Mouse (Mus musculus) bone marrow macrophage, adult 2 months (primary cell): Measurements from ENCODE around the gene Chrm4.

Experiments used
- CTCF ChIP-seq: IDR thresholded peaks from 2 replicates; pipeline ENCODE4 v1.5.1; 2012; ENCODE audit warnings: low read depth, mild to moderate bottlenecking, low read length, moderate library complexity
- POLR2A ChIP-seq: IDR thresholded peaks from 2 replicates; pipeline ENCODE4 v1.6.1; 2012; ENCODE audit warnings: mild to moderate bottlenecking, low read depth, low read length, borderline replicate concordance

- TF ChIP-seq POLR2A (no peak), CTCF (no peak)
These were observed at the start of gene Chrm4 for GRCm38 (mm10) chr2:91926949-91927348.
